Comparison of ENCODE assay signal across 8 mouse cellular contexts in the genomic region with DNA sequence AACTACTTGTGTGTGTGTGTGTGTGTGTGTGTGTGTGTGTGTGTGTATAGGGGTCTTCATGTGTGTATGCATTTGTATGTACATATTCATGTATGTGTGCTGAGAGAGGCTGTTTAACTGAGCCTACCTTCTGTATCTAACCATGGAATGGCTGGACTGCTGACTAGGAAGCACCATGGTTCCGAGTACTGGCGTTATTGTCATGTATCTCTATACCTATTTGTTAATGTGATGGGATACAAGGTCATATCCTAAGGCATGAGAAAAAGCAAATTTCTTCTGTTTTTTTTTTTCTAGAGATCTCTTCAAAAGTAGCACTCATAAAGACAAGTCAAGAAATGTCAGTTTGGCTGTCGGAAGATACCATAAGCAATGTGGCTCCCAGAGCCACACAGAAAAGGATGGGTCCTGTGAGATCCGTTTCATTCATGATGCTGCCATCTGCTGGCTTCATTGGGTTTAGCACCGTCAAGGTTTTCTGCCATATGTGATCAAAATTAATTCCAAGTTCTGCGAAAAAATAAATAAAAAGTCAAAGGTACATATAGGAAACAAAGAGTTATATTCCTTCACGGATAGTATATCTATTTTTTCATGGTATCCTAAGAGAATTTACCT. TPM values are rescaled to one million over a fixed set of nuclear protein-coding genes. Genes with fewer than 3 reads are reported as not detected.
DNase-seq lines count a peak whose midpoint lies in the region; ATAC-seq and TF ChIP-seq lines count a peak whose summit lies in the region.

No protein-coding gene starts in this region.

- no peak overlapping the region for H3K4me2 ChIP-seq in heart, postnatal 0 days (ENCODE audit: low read depth, low read length)
- no peak overlapping the region for H3K4me2 ChIP-seq in heart, embryonic 11.5 days

- H3K4me1 ChIP-seq in heart, postnatal 0 days (ENCODE audit: control insufficient read depth, insufficient read depth) = no peaks in the 10 kb centered on the region
- H3K4me1 ChIP-seq in heart, embryonic 11.5 days (ENCODE audit: control insufficient read depth, insufficient read depth, low read length) = no peaks in the 10 kb centered on the region

- no peaks in the 10 kb centered on the region for H3K9me3 ChIP-seq in heart, postnatal 0 days (replicated peaks; ENCODE audit: control insufficient read depth, low read length)
- no peaks in the 10 kb centered on the region for H3K9me3 ChIP-seq in heart, embryonic 11.5 days (replicated peaks; ENCODE audit: control insufficient read depth, low read length)

- 33% methylated on average over 7 of the region's 7 CpGs for WGBS in heart, postnatal 0 days
- WGBS in heart, embryonic 11.5 days (ENCODE audit: insufficient replicate concordance) = 34% methylated on average over 7 of the region's 7 CpGs

- no peak for TF ChIP-seq EP300 in heart, postnatal 0 days (IDR thresholded peaks at IDR 0.05; ENCODE audit: low read depth)

- no peak overlapping the region for H3K9ac ChIP-seq in heart, postnatal 0 days (replicated peaks; ENCODE audit: low read depth, low read length)
- H3K9ac ChIP-seq in heart, embryonic 11.5 days (ENCODE audit: low read depth, low read length) = no peak overlapping the region

- peaks cover 18% of the 10 kb centered on the region for H3K36me3 ChIP-seq in heart, postnatal 0 days (replicated peaks; ENCODE audit: control insufficient read depth, insufficient read depth, low read length)
- no peaks in the 10 kb centered on the region for H3K36me3 ChIP-seq in heart, embryonic 11.5 days (ENCODE audit: control insufficient read depth, insufficient read depth, low read length)

- ATAC-seq in heart, postnatal 0 days (ENCODE audit: insufficient read depth, low read depth) = no peak
- ATAC-seq in heart, embryonic 11.5 days (replicated peaks; ENCODE audit: insufficient number of reproducible peaks, low FRiP score, low TSS enrichment) = no peak

- H3K4me3 ChIP-seq in heart, postnatal 0 days (ENCODE audit: low read depth, low read length) = no peak overlapping the region
- no peak overlapping the region for H3K4me3 ChIP-seq in heart, embryonic 11.5 days (ENCODE audit: low read depth, low read length)

- no peak overlapping the region for H3K27ac ChIP-seq in heart, postnatal 0 days (ENCODE audit: low read depth)
- H3K27ac ChIP-seq in heart, embryonic 11.5 days (ENCODE audit: low read depth, low read length) = no peak overlapping the region

- H3K27me3 ChIP-seq in heart, postnatal 0 days (ENCODE audit: control insufficient read depth, insufficient read depth, low read length) = no peaks in the 10 kb centered on the region
- H3K27me3 ChIP-seq in heart, embryonic 11.5 days (ENCODE audit: control insufficient read depth, insufficient read depth, low read length) = no peaks in the 10 kb centered on the region

- no peak for DNase-seq in heart, postnatal 0 days (ENCODE audit: low spot score)
- DNase-seq in MN1 (ENCODE audit: low spot score) = peak; percentile 40
- peak; percentile 77 for DNase-seq in cerebellum, adult 9-10 months
- DNase-seq in frontal cortex, adult 2 months (ENCODE audit: extremely low spot score in 1 of 2, low spot score in 1 of 2) = peak; percentile 17 to 85
- DNase-seq in layer of hippocampus, adult 11-12 months (ENCODE audit: low spot score) = peak; percentile 70
- DNase-seq in lung, postnatal 10 days = peak; percentile 49
- DNase-seq in right cerebral cortex, postnatal 10 days (ENCODE audit: low spot score in 2 of 2) = peak; percentile 65 to 77

- peak; percentile 70 for TF ChIP-seq CTCF in heart, postnatal 0 days (IDR thresholded peaks at IDR 0.05; ENCODE audit: low read depth)

RNA-seq across cellular contexts. Expression of a gene that starts 21.7 kb away (rescaled TPM):
- total RNA-seq in heart, postnatal 0 days (2014; rRNA removed; ENCODE audit: low replicate concordance) = 55.3 and 103 TPM in 2 replicates
- 107 and 118 TPM in 2 replicates for polyA plus RNA-seq in heart, postnatal 0 days (2015; fragmentation: Nextera tagmentation; extraction: Ambion mirVana)
- polyA plus RNA-seq in heart, embryonic 11.5 days (2014; fragmentation: Nextera tagmentation; extraction: Ambion mirVana) = 2.9 and 4.4 TPM in 2 replicates
- polyA plus RNA-seq in frontal cortex, adult 2 months (2012; rRNA removed) = 0.14 and 0.17 TPM in 2 replicates

RNA-seq across cellular contexts. Expression of a gene that starts 36.0 kb away (rescaled TPM):
- 21.8 and 32.7 TPM in 2 replicates for total RNA-seq in heart, postnatal 0 days (2014; rRNA removed; ENCODE audit: low replicate concordance)
- polyA plus RNA-seq in heart, postnatal 0 days (2015; fragmentation: Nextera tagmentation; extraction: Ambion mirVana) = 37.2 and 38.6 TPM in 2 replicates
- polyA plus RNA-seq in heart, embryonic 11.5 days (2014; fragmentation: Nextera tagmentation; extraction: Ambion mirVana) = 31.3 and 32.7 TPM in 2 replicates
- 38.3 and 46.8 TPM in 2 replicates for polyA plus RNA-seq in frontal cortex, adult 2 months (2012; rRNA removed)

Comparison
In these comparisons a context has a peak if more than half of its experiments do, and no peak if none do; other contexts are left out.
1. RNA of a gene that starts 21.7 kb away (polyA plus RNA-seq): 107 to 118 TPM in heart, postnatal 0 days; 2.9 to 4.4 TPM in heart, embryonic 11.5 days and 0.14 to 0.17 TPM in frontal cortex, adult 2 months; every median in the first group is over 10 times any median in the second.